Mouse (Mus musculus) frontal cortex, postnatal 10 days (tissue): ENCODE results near the gene Tmem59.

Experiments
- DNase-seq, 2 experiments: peaks; one replicate each; pipeline ENCODE4 v3.0.0; 2022; ENCODE audit warnings: low spot score in 2 of 2, mixed read lengths in 1 of 2

Tmem59 gene

GRCm38 (mm10) chr4:107178182-107178829, at the start of gene Tmem59:
Gene Tmem59, plus strand, starts transcription at chr4:107178399.
- peak; percentile 95 for DNase-seq

GRCm38 (mm10) chr4:107129373-107129772, 48.8 kb upstream of the Tmem59 start:
- DNase-seq, result no peak

- DNase-seq, result peak in 1 of 2 experiments; percentile 30
Measured at GRCm38 (mm10) chr4:107130534-107130933, 47.7 kb upstream of the Tmem59 start.

- DNase-seq, result no peak
Measured at GRCm38 (mm10) chr4:107134891-107135290, 43.3 kb upstream of the Tmem59 start.

GRCm38 (mm10) chr4:107135663-107136062, 42.5 kb upstream of the Tmem59 start:
- DNase-seq, result no peak

GRCm38 (mm10) chr4:107136531-107136930, 41.7 kb upstream of the Tmem59 start:
- no peak for DNase-seq

GRCm38 (mm10) chr4:107138948-107139835, 39.0 kb upstream of the Tmem59 start:
- DNase-seq, result no peak

GRCm38 (mm10) chr4:107139836-107140631, 38.2 kb upstream of the Tmem59 start:
- DNase-seq, result no peak

- no peak for DNase-seq
Measured at GRCm38 (mm10) chr4:107143511-107143910, 34.7 kb upstream of the Tmem59 start.

- no peak for DNase-seq
Measured at GRCm38 (mm10) chr4:107150991-107151390, 27.2 kb upstream of the Tmem59 start.

GRCm38 (mm10) chr4:107152571-107152970, 25.6 kb upstream of the Tmem59 start:
- no peak for DNase-seq

- no peak for DNase-seq
Measured at GRCm38 (mm10) chr4:107156983-107157401, 21.2 kb upstream of the Tmem59 start.

GRCm38 (mm10) chr4:107159166-107159773, 18.9 kb upstream of the Tmem59 start:
- no peak for DNase-seq

- DNase-seq, result no peak
Measured at GRCm38 (mm10) chr4:107160181-107160580, 18.0 kb upstream of the Tmem59 start.

- no peak for DNase-seq
Measured at GRCm38 (mm10) chr4:107163341-107163740, 14.9 kb upstream of the Tmem59 start.

GRCm38 (mm10) chr4:107163756-107164587, 14.2 kb upstream of the Tmem59 start:
- DNase-seq, result peak in 1 of 2 experiments; percentile 54

- DNase-seq, result no peak
Measured at GRCm38 (mm10) chr4:107166700-107167099, 11.5 kb upstream of the Tmem59 start.

GRCm38 (mm10) chr4:107167798-107168197, 10.4 kb upstream of the Tmem59 start:
- no peak for DNase-seq

GRCm38 (mm10) chr4:107177506-107177905, 693 bp upstream of the Tmem59 start:
- no peak for DNase-seq

GRCm38 (mm10) chr4:107178830-107179490, 761 bp downstream of the Tmem59 start, which contains the start of gene Tceanc2:
Gene Tceanc2, minus strand, starts transcription at chr4:107179116.
- peak; percentile 53 to 54 for DNase-seq
